Mouse (Mus musculus) brain, embryonic 14.5 days (tissue): ENCODE measurements at regions not wholly inside any gene's neighbourhood (a gene's known extent, or its start where the extent isn't known, plus 50 kb on each side); places are given as distances from the start of the nearest gene placed in this dataset.
A peak's percentile ranks its signal among the peaks of the same experiment; 100 is the strongest.

Source experiments
- DNase-seq: peaks from one replicate; pipeline ENCODE4 v3.0.0-alpha.2; 2011; ENCODE audit warnings: low read depth
- CTCF ChIP-seq: fragments of 200-500 bp; IDR thresholded peaks from 2 replicates; pipeline ENCODE4 v1.5.1; 2012; ENCODE audit warnings: inconsistent platforms, mild to moderate bottlenecking, moderate library complexity, borderline replicate concordance; ENCODE audit not compliant: insufficient read depth, insufficient read length; ENCODE audit errors: extremely low read depth
- POLR2A ChIP-seq: fragments of 200-500 bp; IDR thresholded peaks from 2 replicates; pipeline ENCODE4 v1.6.1; 2012; ENCODE audit warnings: mild to moderate bottlenecking, inconsistent platforms, borderline replicate concordance; ENCODE audit not compliant: poor library complexity, insufficient read depth, insufficient read length, severe bottlenecking; ENCODE audit errors: extremely low read depth

GRCm38 (mm10) chr14:113012320-113013244 lies 301.8 kb upstream of the Tpm3-rs7 start:
- no peak for TF ChIP-seq CTCF
- TF ChIP-seq POLR2A: no peak
- peak; percentile 71 for DNase-seq

- no peak for DNase-seq
These were observed 288.2 kb upstream of the Tpm3-rs7 start for GRCm38 (mm10) chr14:113026194-113026593.

More at GRCm38 (mm10) chr14:113026194-113026593, 288.2 kb upstream of the Tpm3-rs7 start:
- TF ChIP-seq POLR2A (no peak), CTCF (no peak)
